8 mouse cellular contexts compared by ENCODE assay signal in the genomic region with DNA sequence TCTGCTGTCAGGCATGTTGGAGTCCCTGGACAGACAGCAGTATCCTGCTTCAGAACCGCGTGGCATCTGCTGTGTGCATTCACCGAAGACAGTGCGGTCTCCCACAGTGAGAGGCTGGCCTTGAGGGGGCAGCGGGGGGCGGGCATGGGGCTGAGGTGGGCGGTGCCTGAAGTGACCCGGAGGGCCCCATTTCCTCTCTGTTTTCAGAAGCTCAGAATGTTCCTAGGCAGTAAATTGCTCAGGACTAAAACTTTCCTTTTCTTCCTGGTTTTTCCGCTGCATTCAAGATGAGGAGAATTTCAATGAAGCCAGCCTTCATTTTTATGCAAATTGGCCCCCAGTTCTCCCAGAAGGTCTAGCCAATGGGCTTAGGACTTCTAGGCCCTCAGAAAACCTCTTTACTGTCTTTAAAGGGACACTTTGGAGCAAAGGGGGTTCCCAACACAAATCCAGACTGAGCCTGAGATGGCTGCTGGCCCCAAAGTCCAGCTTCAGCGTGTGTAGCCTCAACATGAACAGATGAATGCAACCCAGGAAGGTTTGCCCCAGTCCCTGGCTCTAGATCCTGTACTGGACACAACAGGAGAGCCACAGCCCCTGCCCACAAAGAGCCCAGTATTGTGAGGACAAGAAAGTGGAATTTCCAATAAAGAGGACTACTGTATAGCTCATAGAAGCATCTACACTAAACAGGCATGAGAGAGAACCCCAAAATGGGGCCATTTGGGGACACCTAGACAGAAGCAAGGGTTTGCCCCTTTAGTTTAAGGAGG. TPM values are rescaled to one million over a fixed set of nuclear protein-coding genes. Genes with fewer than 3 reads are reported as not detected.
DNase-seq lines count a peak whose midpoint lies in the region; ATAC-seq and TF ChIP-seq lines count a peak whose summit lies in the region.

Acsbg1 (minus strand) TSS at position 266 of the 773 bp plus-strand sequence.

- no peaks in the 10 kb centered on the region for H3K36me3 ChIP-seq in heart, embryonic 12.5 days
- no peaks in the 10 kb centered on the region for H3K36me3 ChIP-seq in thymus, adult 2 months (ENCODE audit: control insufficient read depth, insufficient read depth, low read length)
- no peaks in the 10 kb centered on the region for H3K36me3 ChIP-seq in liver, embryonic 12.5 days

- WGBS in heart, embryonic 12.5 days = 29% methylated on average over 10 of the region's 10 CpGs
- 55% methylated on average over 10 of the region's 10 CpGs for WGBS in thymus, adult 2 months
- 24% methylated on average over 10 of the region's 10 CpGs for WGBS in liver, embryonic 12.5 days (ENCODE audit: insufficient replicate concordance)

- H3K27ac ChIP-seq in heart, embryonic 12.5 days (ENCODE audit: poor library complexity, severe bottlenecking) = no peak within 1 kb of the TSS
- H3K27ac ChIP-seq in thymus, adult 2 months (ENCODE audit: control insufficient read depth, insufficient read depth, low read length) = no peak within 1 kb of the TSS
- no peak within 1 kb of the TSS for H3K27ac ChIP-seq in liver, embryonic 12.5 days

- H3K9me3 ChIP-seq in heart, embryonic 12.5 days (replicated peaks) = no peaks in the 10 kb centered on the region
- 0 out of 2 replicates have a peak, but pooled peaks cover 3% of the 10 kb centered on the region for H3K9me3 ChIP-seq in liver, embryonic 12.5 days (replicated peaks)

- no peak for TF ChIP-seq CTCF in thymus, adult 2 months (IDR thresholded peaks at IDR 0.05; ENCODE audit: borderline replicate concordance, control insufficient read depth, extremely low read depth, insufficient read depth, low read length, poor library complexity)

- no peak for DNase-seq in heart, adult 11 months
- DNase-seq in adrenal gland, postnatal 4 days (ENCODE audit: low spot score in 2 of 2) = no peak
- DNase-seq in gonadal fat pad, adult 2 months (ENCODE audit: low read depth) = no peak
- DNase-seq in left cerebral cortex, postnatal 10 days (ENCODE audit: extremely low spot score in 1 of 2, low spot score in 2 of 2) = peak; percentile 44 to 50
- DNase-seq in right cerebral cortex, postnatal 14 days = peak; percentile 28
- no peak for DNase-seq in thymus, adult 2 months

- H3K4me1 ChIP-seq in heart, embryonic 12.5 days (replicated peaks) = peaks cover 13% of the 10 kb centered on the region; the same call in 1 of the 2 replicates
- H3K4me1 ChIP-seq in thymus, adult 2 months (replicated peaks; ENCODE audit: control insufficient read depth, insufficient read depth, low read length) = no peaks in the 10 kb centered on the region
- no peaks in the 10 kb centered on the region for H3K4me1 ChIP-seq in liver, embryonic 12.5 days

- no peak for TF ChIP-seq POLR2A in thymus, adult 2 months (IDR thresholded peaks at IDR 0.05; ENCODE audit: control insufficient read depth, extremely low read depth, insufficient read depth, low read length, poor library complexity)

- ATAC-seq in heart, embryonic 12.5 days (ENCODE audit: insufficient number of reproducible peaks, low FRiP score) = no peak; the same call in 1 of the 2 replicates
- no peak for ATAC-seq in liver, embryonic 12.5 days

- intact Hi-C loops in left cerebral cortex, postnatal 10 days (cut with DNase I) = no loop called here

- H3K4me2 ChIP-seq in heart, embryonic 12.5 days = peak within 1 kb of the TSS; percentile 21; the same call in 1 of the 2 replicates
- H3K4me2 ChIP-seq in liver, embryonic 12.5 days = no peak within 1 kb of the TSS

- H3K4me3 ChIP-seq in heart, embryonic 12.5 days = no peak within 1 kb of the TSS
- no peak within 1 kb of the TSS for H3K4me3 ChIP-seq in thymus, adult 2 months (ENCODE audit: control insufficient read depth, insufficient read depth, low read length)
- no peak within 1 kb of the TSS for H3K4me3 ChIP-seq in liver, embryonic 12.5 days

- no peaks in the 10 kb centered on the region for H3K27me3 ChIP-seq in heart, embryonic 12.5 days (replicated peaks)
- no peaks in the 10 kb centered on the region for H3K27me3 ChIP-seq in thymus, adult 2 months (ENCODE audit: control insufficient read depth, insufficient read depth, low read length)
- H3K27me3 ChIP-seq in liver, embryonic 12.5 days (replicated peaks) = no peaks in the 10 kb centered on the region; the same call in 1 of the 2 replicates

- H3K9ac ChIP-seq in heart, embryonic 12.5 days = no peak within 1 kb of the TSS
- no peak within 1 kb of the TSS for H3K9ac ChIP-seq in liver, embryonic 12.5 days

RNA-seq across cellular contexts. Expression of gene Acsbg1, which starts in this region (rescaled TPM):
- 0.20 TPM in 1 of 2 replicates, not detected in the other for polyA plus RNA-seq in heart, embryonic 12.5 days (2016; fragmentation: Nextera tagmentation; extraction: Ambion mirVana)
- 100 to 1,000 TPM; 288 to 304 TPM for total RNA-seq in adrenal gland, postnatal 4 days (2021)
- polyA plus RNA-seq in gonadal fat pad, adult 2 months (2012; rRNA removed) = 33.1 and 47.9 TPM in 2 replicates
- total RNA-seq in left cerebral cortex, postnatal 10 days (2021) = 10 to 100 TPM; 88.4 to 93.5 TPM
- polyA plus RNA-seq in thymus, adult 2 months (2012; rRNA removed) = 4.1 and 4.5 TPM in 2 replicates
- 0.24 and 0.30 TPM in 2 replicates for polyA plus RNA-seq in liver, embryonic 12.5 days (2016; fragmentation: Nextera tagmentation; extraction: Ambion mirVana)

Comparison
In these comparisons a context has a peak if more than half of its experiments do, and no peak if none do; other contexts are left out.
1. DNase-seq: peak in left cerebral cortex, postnatal 10 days (2 of 2) and right cerebral cortex, postnatal 14 days (single experiment); none in heart, adult 11 months (single experiment), adrenal gland, postnatal 4 days (0 of 2), gonadal fat pad, adult 2 months (single experiment) and thymus, adult 2 months (single experiment).